8 mouse cellular contexts compared by ENCODE assay signal in genomic region chr5:122988021-122988751, GRCm38 (mm10). TPM values are rescaled to one million over a fixed set of nuclear protein-coding genes. Genes with fewer than 3 reads are reported as not detected.
DNase-seq lines count a peak whose midpoint lies in the region; ATAC-seq lines count a peak whose summit lies in the region.

No protein-coding gene starts in this region.

- no peaks in the 10 kb centered on the region for H3K36me3 ChIP-seq in forebrain, embryonic 16.5 days (ENCODE audit: control insufficient read depth, insufficient read depth)
- H3K36me3 ChIP-seq in intestine, embryonic 14.5 days (ENCODE audit: control insufficient read depth, insufficient read depth, low read length): no peaks in the 10 kb centered on the region
- H3K36me3 ChIP-seq in limb, embryonic 15.5 days: no peaks in the 10 kb centered on the region
- no peaks in the 10 kb centered on the region for H3K36me3 ChIP-seq in midbrain, embryonic 13.5 days
- no peaks in the 10 kb centered on the region for H3K36me3 ChIP-seq in splenic B cell, adult 2 months (ENCODE audit: control insufficient read depth, insufficient read depth, low read length, poor library complexity, severe bottlenecking)

- H3K4me2 ChIP-seq in forebrain, embryonic 16.5 days (ENCODE audit: low read length): peak overlapping the region; percentile 95
- peak overlapping the region; percentile 100 for H3K4me2 ChIP-seq in intestine, embryonic 14.5 days (ENCODE audit: low read length)
- H3K4me2 ChIP-seq in limb, embryonic 15.5 days: peak overlapping the region; percentile 88
- peak overlapping the region; percentile 99 for H3K4me2 ChIP-seq in midbrain, embryonic 13.5 days (replicated peaks)

- H3K27me3 ChIP-seq in forebrain, embryonic 16.5 days (replicated peaks; ENCODE audit: control insufficient read depth, insufficient read depth, low read length): no peaks in the 10 kb centered on the region
- H3K27me3 ChIP-seq in intestine, embryonic 14.5 days (replicated peaks; ENCODE audit: control insufficient read depth, insufficient read depth, low read length): no peaks in the 10 kb centered on the region
- H3K27me3 ChIP-seq in limb, embryonic 15.5 days: no peaks in the 10 kb centered on the region
- 0 out of 2 replicates have a peak, but pooled peaks cover 2% of the 10 kb centered on the region for H3K27me3 ChIP-seq in midbrain, embryonic 13.5 days
- H3K27me3 ChIP-seq in splenic B cell, adult 2 months (ENCODE audit: control insufficient read depth, insufficient read depth, low read length, poor library complexity, severe bottlenecking): no peaks in the 10 kb centered on the region; the same call in 1 of the 2 replicates

- H3K9ac ChIP-seq in forebrain, embryonic 16.5 days (replicated peaks; ENCODE audit: low read depth, low read length): peak overlapping the region; percentile 82
- H3K9ac ChIP-seq in intestine, embryonic 14.5 days (ENCODE audit: low read length): peak overlapping the region; percentile 71
- H3K9ac ChIP-seq in limb, embryonic 15.5 days: peak overlapping the region; percentile 50
- peak overlapping the region; percentile 82 for H3K9ac ChIP-seq in midbrain, embryonic 13.5 days (replicated peaks)

- under 1% methylated on average over 41 of the region's 41 CpGs for WGBS in forebrain, embryonic 16.5 days
- WGBS in intestine, embryonic 14.5 days: under 1% methylated on average over 41 of the region's 41 CpGs
- under 1% methylated on average over 39 of the region's 41 CpGs for WGBS in limb, embryonic 15.5 days
- WGBS in midbrain, embryonic 13.5 days: under 1% methylated on average over 41 of the region's 41 CpGs

- no peak overlapping the region for H3K27ac ChIP-seq in brown adipose tissue, adult 24 weeks (replicated peaks; ENCODE audit: low read depth, low read length)
- peak overlapping the region; percentile 96 for H3K27ac ChIP-seq in forebrain, embryonic 16.5 days (ENCODE audit: low read length)
- peak overlapping the region; percentile 72 for H3K27ac ChIP-seq in intestine, embryonic 14.5 days (ENCODE audit: low read depth)
- peak overlapping the region; percentile 86 for H3K27ac ChIP-seq in limb, embryonic 15.5 days
- peak overlapping the region; percentile 76 for H3K27ac ChIP-seq in midbrain, embryonic 13.5 days

- DNase-seq in gastrocnemius, postnatal 10 days: peak; percentile 57
- no peak for DNase-seq in gastrocnemius, adult 18-20 months (ENCODE audit: low spot score)
- peak; percentile 84 for DNase-seq in intestine, embryonic 14.5 days (ENCODE audit: low spot score)
- peak; percentile 30 for DNase-seq in splenic B cell, adult 2 months (ENCODE audit: low read depth, low spot score)

- H3K4me1 ChIP-seq in brown adipose tissue, adult 24 weeks (ENCODE audit: control insufficient read depth, insufficient read depth, insufficient read length, low read length): no peaks in the 10 kb centered on the region; the same call in 1 of the 2 replicates
- peaks cover 64% of the 10 kb centered on the region for H3K4me1 ChIP-seq in forebrain, embryonic 16.5 days (replicated peaks; ENCODE audit: control insufficient read depth, insufficient read depth, low read length)
- peaks cover 29% of the 10 kb centered on the region for H3K4me1 ChIP-seq in intestine, embryonic 14.5 days (replicated peaks; ENCODE audit: control insufficient read depth, insufficient read depth, low read length)
- peaks cover 51% of the 10 kb centered on the region for H3K4me1 ChIP-seq in limb, embryonic 15.5 days
- H3K4me1 ChIP-seq in midbrain, embryonic 13.5 days (replicated peaks): peaks cover 61% of the 10 kb centered on the region

- peak; percentile 36; the same call in 1 of the 2 replicates for ATAC-seq in forebrain, embryonic 16.5 days
- 0 out of 2 replicates have a peak, but pooled peaks have one; percentile 24 for ATAC-seq in intestine, embryonic 14.5 days (replicated peaks; ENCODE audit: low FRiP score, low TSS enrichment, low read depth)
- ATAC-seq in limb, embryonic 15.5 days (ENCODE audit: insufficient number of reproducible peaks, low FRiP score, low TSS enrichment, low read depth): 0 out of 2 replicates have a peak, but pooled peaks have one; percentile 28
- peak; percentile 41 for ATAC-seq in midbrain, embryonic 13.5 days

- H3K4me3 ChIP-seq in brown adipose tissue, adult 24 weeks (ENCODE audit: insufficient read depth, low read depth, low read length): peak overlapping the region; percentile 89
- peak overlapping the region; percentile 72 for H3K4me3 ChIP-seq in forebrain, embryonic 16.5 days (replicated peaks; ENCODE audit: low read length)
- H3K4me3 ChIP-seq in intestine, embryonic 14.5 days (ENCODE audit: low read depth, low read length): peak overlapping the region; percentile 71
- peak overlapping the region; percentile 58 for H3K4me3 ChIP-seq in limb, embryonic 15.5 days
- H3K4me3 ChIP-seq in midbrain, embryonic 13.5 days (replicated peaks): peak overlapping the region; percentile 68

- H3K9me3 ChIP-seq in forebrain, embryonic 16.5 days (ENCODE audit: control insufficient read depth, low read length): no peaks in the 10 kb centered on the region
- H3K9me3 ChIP-seq in intestine, embryonic 14.5 days (ENCODE audit: control insufficient read depth, low read length): no peaks in the 10 kb centered on the region
- no peaks in the 10 kb centered on the region for H3K9me3 ChIP-seq in limb, embryonic 15.5 days
- no peaks in the 10 kb centered on the region for H3K9me3 ChIP-seq in midbrain, embryonic 13.5 days

RNA-seq across cellular contexts. Expression of gene Kdm2b, which starts 1.4 kb away (rescaled TPM):
- 10 to 100 TPM; 18.4 to 23.8 TPM for total RNA-seq in gastrocnemius, postnatal 10 days (2021)
- total RNA-seq in gastrocnemius, adult 18-20 months (2021): 10 to 100 TPM; 13.1 to 17.1 TPM
- polyA plus RNA-seq in brown adipose tissue, adult 24 weeks (2012; ENCODE audit: insufficient read depth, insufficient read length, missing spikeins): 6.3 and 6.5 TPM in 2 replicates
- polyA plus RNA-seq in forebrain, embryonic 16.5 days (2015; fragmentation: Nextera tagmentation; extraction: Ambion mirVana): 157 and 166 TPM in 2 replicates
- polyA plus RNA-seq in intestine, embryonic 14.5 days (2014; fragmentation: Nextera tagmentation; extraction: Ambion mirVana): 31.7 and 37.4 TPM in 2 replicates
- polyA plus RNA-seq in limb, embryonic 15.5 days (2015; fragmentation: Nextera tagmentation; extraction: Ambion mirVana): 42.1 and 46.0 TPM in 2 replicates
- 116 and 117 TPM in 2 replicates for polyA plus RNA-seq in midbrain, embryonic 13.5 days (2015; fragmentation: Nextera tagmentation; extraction: Ambion mirVana)

RNA-seq across cellular contexts. Expression of gene Orai1, which starts 26.7 kb away (rescaled TPM):
- 10 to 100 TPM; 43.8 to 45.4 TPM for total RNA-seq in gastrocnemius, postnatal 10 days (2021)
- total RNA-seq in gastrocnemius, adult 18-20 months (2021): 10 to 100 TPM; 31.9 to 33.4 TPM
- polyA plus RNA-seq in brown adipose tissue, adult 24 weeks (2012; ENCODE audit: insufficient read depth, insufficient read length, missing spikeins): 6.9 and 7.6 TPM in 2 replicates
- 13.0 and 13.8 TPM in 2 replicates for polyA plus RNA-seq in forebrain, embryonic 16.5 days (2015; fragmentation: Nextera tagmentation; extraction: Ambion mirVana)
- polyA plus RNA-seq in intestine, embryonic 14.5 days (2014; fragmentation: Nextera tagmentation; extraction: Ambion mirVana): 15.6 and 17.7 TPM in 2 replicates
- 16.4 and 18.2 TPM in 2 replicates for polyA plus RNA-seq in limb, embryonic 15.5 days (2015; fragmentation: Nextera tagmentation; extraction: Ambion mirVana)
- polyA plus RNA-seq in midbrain, embryonic 13.5 days (2015; fragmentation: Nextera tagmentation; extraction: Ambion mirVana): 8.6 and 10.5 TPM in 2 replicates

RNA-seq across cellular contexts. Expression of gene Morn3, which starts 58.6 kb away (rescaled TPM):
- not detected for total RNA-seq in gastrocnemius, postnatal 10 days (2021)
- not detected for total RNA-seq in gastrocnemius, adult 18-20 months (2021)
- not detected in 2 replicates for polyA plus RNA-seq in brown adipose tissue, adult 24 weeks (2012; ENCODE audit: insufficient read depth, insufficient read length, missing spikeins)
- polyA plus RNA-seq in forebrain, embryonic 16.5 days (2015; fragmentation: Nextera tagmentation; extraction: Ambion mirVana): 1.7 TPM in 1 of 2 replicates, not detected in the other
- 0.54 and 1.5 TPM in 2 replicates for polyA plus RNA-seq in intestine, embryonic 14.5 days (2014; fragmentation: Nextera tagmentation; extraction: Ambion mirVana)
- polyA plus RNA-seq in limb, embryonic 15.5 days (2015; fragmentation: Nextera tagmentation; extraction: Ambion mirVana): 1.0 TPM in 1 of 2 replicates, not detected in the other
- polyA plus RNA-seq in midbrain, embryonic 13.5 days (2015; fragmentation: Nextera tagmentation; extraction: Ambion mirVana): 0.32 TPM in 1 of 2 replicates, not detected in the other
